8 mouse cellular contexts compared by ENCODE assay signal in the genomic region with DNA sequence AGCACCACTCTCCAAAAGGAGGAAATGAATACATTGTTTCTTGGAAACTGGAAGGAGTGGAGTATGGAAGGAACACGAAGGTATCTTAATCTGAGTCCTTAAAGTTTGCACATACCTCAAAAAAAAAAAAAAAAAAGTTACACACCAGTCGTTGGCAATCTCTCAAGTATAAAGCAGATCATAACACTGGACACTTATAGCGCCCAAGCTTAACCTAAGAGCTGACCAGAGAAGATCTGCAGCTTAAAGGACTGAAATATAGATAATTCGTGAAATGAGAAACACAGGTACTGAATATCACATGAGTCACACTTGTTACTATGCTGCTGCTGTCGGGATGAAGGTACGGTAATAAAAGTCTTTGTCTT. TPM values are rescaled to one million over a fixed set of nuclear protein-coding genes. Genes with fewer than 3 reads are reported as not detected.
DNase-seq lines count a peak whose midpoint lies in the region; ATAC-seq and TF ChIP-seq lines count a peak whose summit lies in the region.

No protein-coding gene starts in this region.

- ATAC-seq in hindbrain, embryonic 12.5 days (ENCODE audit: low FRiP score) = peak; percentile 28
- ATAC-seq in midbrain, embryonic 13.5 days = 0 out of 2 replicates have a peak, but pooled peaks have one; percentile 3

- no peak for TF ChIP-seq CTCF in kidney, adult 2 months (conservative IDR thresholded peaks at IDR 0.05; ENCODE audit: insufficient read depth, insufficient read length, low read depth, low read length)

- no peak for DNase-seq in kidney, adult 2 months
- DNase-seq in kidney, postnatal 4 days = no peak
- DNase-seq in Muller cell, postnatal 12 days (ENCODE audit: inconsistent ontology term) = peak; percentile 29
- DNase-seq in thymus, postnatal 25 days = no peak
- no peak for DNase-seq in thymus, postnatal 10 days (ENCODE audit: low spot score in 2 of 2)
- no peak for DNase-seq in kidney, postnatal 10 days

- H3K27me3 ChIP-seq in kidney, adult 2 months (replicated peaks; ENCODE audit: control insufficient read depth, insufficient read depth, low read length) = no peaks in the 10 kb centered on the region
- H3K27me3 ChIP-seq in hindbrain, embryonic 12.5 days = no peaks in the 10 kb centered on the region
- H3K27me3 ChIP-seq in midbrain, embryonic 13.5 days = no peaks in the 10 kb centered on the region

- peak overlapping the region; percentile 74 for H3K9ac ChIP-seq in hindbrain, embryonic 12.5 days
- peak overlapping the region; percentile 75 for H3K9ac ChIP-seq in midbrain, embryonic 13.5 days (replicated peaks)

- peak overlapping the region; percentile 8 for H3K27ac ChIP-seq in kidney, adult 2 months (ENCODE audit: insufficient read depth, low read depth, low read length)
- H3K27ac ChIP-seq in hindbrain, embryonic 12.5 days = peak overlapping the region; percentile 70
- peak overlapping the region; percentile 75 for H3K27ac ChIP-seq in midbrain, embryonic 13.5 days

- H3K4me1 ChIP-seq in kidney, adult 2 months (ENCODE audit: control insufficient read depth, insufficient read depth, low read length) = 0 out of 2 replicates have a peak, but pooled peaks cover 3% of the 10 kb centered on the region
- H3K4me1 ChIP-seq in hindbrain, embryonic 12.5 days = peaks cover 17% of the 10 kb centered on the region
- peaks cover 25% of the 10 kb centered on the region for H3K4me1 ChIP-seq in midbrain, embryonic 13.5 days (replicated peaks)

- WGBS in kidney, adult 2 months = 2% methylated on average over 6 of the region's 6 CpGs
- WGBS in hindbrain, embryonic 12.5 days = 10% methylated on average over 6 of the region's 6 CpGs
- WGBS in midbrain, embryonic 13.5 days = 3% methylated on average over 6 of the region's 6 CpGs

- TF ChIP-seq POLR2A in kidney, adult 2 months (IDR thresholded peaks at IDR 0.05; ENCODE audit: low read depth, low read length) = no peak

- no peaks in the 10 kb centered on the region for H3K36me3 ChIP-seq in kidney, adult 2 months (ENCODE audit: control insufficient read depth, insufficient read depth, low read length)
- peaks cover 4% of the 10 kb centered on the region for H3K36me3 ChIP-seq in hindbrain, embryonic 12.5 days
- peaks cover 8% of the 10 kb centered on the region for H3K36me3 ChIP-seq in midbrain, embryonic 13.5 days

- no peaks in the 10 kb centered on the region for H3K9me3 ChIP-seq in hindbrain, embryonic 12.5 days (replicated peaks)
- no peaks in the 10 kb centered on the region for H3K9me3 ChIP-seq in midbrain, embryonic 13.5 days

- H3K4me3 ChIP-seq in kidney, adult 2 months (ENCODE audit: insufficient read depth, low read depth, low read length) = peak overlapping the region; percentile 60
- peak overlapping the region; percentile 55 for H3K4me3 ChIP-seq in hindbrain, embryonic 12.5 days
- peak overlapping the region; percentile 78 for H3K4me3 ChIP-seq in midbrain, embryonic 13.5 days (replicated peaks)

- H3K4me2 ChIP-seq in hindbrain, embryonic 12.5 days (replicated peaks) = peak overlapping the region; percentile 68
- peak overlapping the region; percentile 64 for H3K4me2 ChIP-seq in midbrain, embryonic 13.5 days (replicated peaks)

RNA-seq across cellular contexts. Expression of gene Riok2, which starts 0.6 kb away (rescaled TPM):
- 8.0 and 9.4 TPM in 2 replicates for polyA plus RNA-seq in kidney, adult 2 months (2012; rRNA removed)
- 26.7 and 27.5 TPM in 2 replicates for polyA plus RNA-seq in hindbrain, embryonic 12.5 days (2016; fragmentation: Nextera tagmentation; extraction: Ambion mirVana)
- polyA plus RNA-seq in midbrain, embryonic 13.5 days (2015; fragmentation: Nextera tagmentation; extraction: Ambion mirVana) = 27.0 and 30.7 TPM in 2 replicates

RNA-seq across cellular contexts. Expression of gene Lix1, which starts 28.9 kb away (rescaled TPM):
- polyA plus RNA-seq in kidney, adult 2 months (2012; rRNA removed) = 0.94 and 1.0 TPM in 2 replicates
- polyA plus RNA-seq in hindbrain, embryonic 12.5 days (2016; fragmentation: Nextera tagmentation; extraction: Ambion mirVana) = 18.6 and 18.9 TPM in 2 replicates
- polyA plus RNA-seq in midbrain, embryonic 13.5 days (2015; fragmentation: Nextera tagmentation; extraction: Ambion mirVana) = 19.4 and 21.6 TPM in 2 replicates

Comparison
In these comparisons a context has a peak if more than half of its experiments do, and no peak if none do; other contexts are left out.
1. H3K27ac ChIP-seq: peak in every context shown above with its lines; median percentile 75 in midbrain, embryonic 13.5 days; 70 in hindbrain, embryonic 12.5 days; 8 in kidney, adult 2 months.